Mouse (Mus musculus): ENCODE measurements around the gene Spag4. TPM values are rescaled to one million over a fixed set of nuclear protein-coding genes. Genes with fewer than 3 reads are reported as not detected.
A peak's percentile ranks its signal among the peaks of the same experiment; 100 is the strongest.

The Spag4 gene
- 4.7 and 6.0 TPM in 2 replicates for polyA plus RNA-seq (2014; fragmentation: Nextera tagmentation; extraction: Ambion mirVana)

- peaks cover 24% of the 10 kb centered on the region for H3K36me3 ChIP-seq (ENCODE audit: control insufficient read depth, insufficient read depth, low read length)
- H3K27me3 ChIP-seq (ENCODE audit: control insufficient read depth, insufficient read depth, low read length): no peaks in the 10 kb centered on the region
- H3K27ac ChIP-seq (replicated peaks; ENCODE audit: low read depth, low read length): peak within 1 kb of the TSS; percentile 85
- H3K9me3 ChIP-seq (ENCODE audit: control insufficient read depth, low read length): no peaks in the 10 kb centered on the region
- H3K4me1 ChIP-seq (ENCODE audit: control insufficient read depth, insufficient read depth, low read length): peaks cover 10% of the 10 kb centered on the region; the same call in 1 of the 2 replicates
- DNase-seq: peak; percentile 88
- peak within 1 kb of the TSS; percentile 94 for H3K4me2 ChIP-seq (ENCODE audit: low read length)
- under 1% methylated on average over 69 of the region's 81 CpGs for WGBS
- H3K9ac ChIP-seq (replicated peaks; ENCODE audit: low read length): peak within 1 kb of the TSS; percentile 80
- ATAC-seq (ENCODE audit: low FRiP score, low TSS enrichment): peak; percentile 87
- peak within 1 kb of the TSS; percentile 71 for H3K4me3 ChIP-seq (replicated peaks; ENCODE audit: low read depth, low read length)
Measured at GRCm38 (mm10) chr2:156065099-156066041, at the start of gene Spag4. Spag4 (plus strand) TSS chr2:156065175.

- no peaks in the 10 kb centered on the region for H3K9me3 ChIP-seq (ENCODE audit: control insufficient read depth, low read length)
- no peaks in the 10 kb centered on the region for H3K4me1 ChIP-seq (ENCODE audit: control insufficient read depth, insufficient read depth, low read length)
- 92% methylated on average over 3 of the region's 3 CpGs for WGBS
- peaks cover 73% of the 10 kb centered on the region for H3K36me3 ChIP-seq (ENCODE audit: control insufficient read depth, insufficient read depth, low read length)
- DNase-seq (no peak), ATAC-seq (ENCODE audit: low FRiP score, low TSS enrichment) (no peak)
- no peak overlapping the region for H3K27ac ChIP-seq (replicated peaks; ENCODE audit: low read depth, low read length)
- no peak overlapping the region for H3K9ac ChIP-seq (replicated peaks; ENCODE audit: low read length)
- no peak overlapping the region for H3K4me3 ChIP-seq (replicated peaks; ENCODE audit: low read depth, low read length)
- H3K27me3 ChIP-seq (ENCODE audit: control insufficient read depth, insufficient read depth, low read length): no peaks in the 10 kb centered on the region
- no peak overlapping the region for H3K4me2 ChIP-seq (ENCODE audit: low read length)
Measured at GRCm38 (mm10) chr2:156018106-156018505, 46.9 kb upstream of the Spag4 start.

DNA sequence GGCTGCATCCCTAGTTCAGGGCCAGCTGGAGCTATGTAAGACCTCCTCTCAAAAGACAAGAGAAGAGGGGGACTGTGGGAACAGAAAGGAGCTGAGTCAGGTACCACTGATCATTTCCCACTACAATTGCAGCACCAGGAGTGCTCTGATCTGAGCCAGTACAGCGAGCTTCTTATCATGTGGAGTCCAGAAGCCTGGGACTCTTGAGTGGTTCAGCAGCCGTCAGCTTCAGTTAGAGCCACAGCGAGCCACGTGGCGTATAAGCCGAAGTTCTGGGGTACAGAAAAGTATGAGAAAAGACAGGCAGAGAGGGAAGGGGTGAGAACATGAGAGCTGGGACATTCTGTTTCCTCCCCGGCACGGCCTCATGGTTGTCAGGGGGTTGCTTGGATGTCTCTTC is 43.8 kb upstream of the Spag4 start:
- DNase-seq (no peak), ATAC-seq (ENCODE audit: low FRiP score, low TSS enrichment) (no peak)
- 89% methylated on average over 8 of the region's 8 CpGs for WGBS
- Histone ChIP-seq H3K36me3 (ENCODE audit: control insufficient read depth, insufficient read depth, low read length) (peaks cover 42% of the 10 kb centered on the region), H3K4me2 (ENCODE audit: low read length) (no peak overlapping the region), H3K27ac (replicated peaks; ENCODE audit: low read depth, low read length) (no peak overlapping the region), H3K27me3 (ENCODE audit: control insufficient read depth, insufficient read depth, low read length) (no peaks in the 10 kb centered on the region), H3K4me1 (ENCODE audit: control insufficient read depth, insufficient read depth, low read length) (no peaks in the 10 kb centered on the region), H3K9ac (replicated peaks; ENCODE audit: low read length) (no peak overlapping the region), H3K4me3 (replicated peaks; ENCODE audit: low read depth, low read length) (no peak overlapping the region), H3K9me3 (ENCODE audit: control insufficient read depth, low read length) (no peaks in the 10 kb centered on the region)

DNA sequence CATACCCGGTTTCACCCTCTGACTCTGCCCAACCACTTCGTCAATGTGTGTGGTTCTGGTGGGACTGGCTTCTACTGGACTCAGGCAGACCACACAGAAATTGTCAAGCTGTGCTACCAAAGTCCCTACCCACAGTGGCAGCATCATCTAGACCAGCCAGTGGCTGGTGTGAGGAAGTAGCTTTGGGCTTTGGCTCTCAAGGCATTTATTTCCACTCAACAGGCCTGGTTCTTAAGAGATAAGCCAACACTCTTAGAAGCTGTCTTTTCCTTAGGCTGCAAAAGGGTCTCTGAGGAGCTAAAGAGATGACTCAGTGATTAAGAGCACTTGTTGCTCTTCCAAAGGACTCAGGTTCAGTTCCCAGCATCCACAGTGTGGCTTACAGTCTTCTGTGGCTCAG is 43.2 kb upstream of the Spag4 start:
- Histone ChIP-seq H3K9me3 (ENCODE audit: control insufficient read depth, low read length) (no peaks in the 10 kb centered on the region), H3K27ac (replicated peaks; ENCODE audit: low read depth, low read length) (no peak overlapping the region), H3K27me3 (ENCODE audit: control insufficient read depth, insufficient read depth, low read length) (no peaks in the 10 kb centered on the region), H3K36me3 (ENCODE audit: control insufficient read depth, insufficient read depth, low read length) (peaks cover 37% of the 10 kb centered on the region), H3K4me3 (replicated peaks; ENCODE audit: low read depth, low read length) (no peak overlapping the region), H3K4me2 (ENCODE audit: low read length) (no peak overlapping the region), H3K9ac (replicated peaks; ENCODE audit: low read length) (no peak overlapping the region), H3K4me1 (ENCODE audit: control insufficient read depth, insufficient read depth, low read length) (no peaks in the 10 kb centered on the region)
- ATAC-seq (ENCODE audit: low FRiP score, low TSS enrichment): no peak
- no peak for DNase-seq
- WGBS: 92% methylated on average over 2 of the region's 2 CpGs

DNA sequence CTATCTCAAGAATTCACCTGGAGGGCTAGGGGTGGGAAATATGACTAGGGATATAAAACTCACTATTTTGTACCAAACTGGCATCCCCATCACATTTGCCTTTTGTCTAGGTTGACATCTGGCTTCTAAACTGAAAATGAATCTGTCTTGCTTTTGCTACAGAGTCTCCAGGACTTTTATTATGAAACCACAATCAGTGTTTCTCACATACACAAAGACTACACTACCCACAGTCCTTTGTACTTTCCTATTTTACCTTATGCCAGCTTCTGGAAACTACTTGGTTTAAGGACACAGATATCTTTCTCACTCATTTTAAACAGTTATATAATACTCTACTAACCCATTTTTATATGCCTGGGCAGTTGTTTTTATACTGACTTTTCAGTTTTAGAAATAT is 39.5 kb upstream of the Spag4 start:
- Histone ChIP-seq H3K27ac (replicated peaks; ENCODE audit: low read depth, low read length) (no peak overlapping the region), H3K27me3 (ENCODE audit: control insufficient read depth, insufficient read depth, low read length) (no peaks in the 10 kb centered on the region), H3K4me3 (replicated peaks; ENCODE audit: low read depth, low read length) (no peak overlapping the region), H3K36me3 (ENCODE audit: control insufficient read depth, insufficient read depth, low read length) (0 out of 2 replicates have a peak, but pooled peaks cover 2% of the 10 kb centered on the region), H3K4me2 (ENCODE audit: low read length) (no peak overlapping the region), H3K9me3 (ENCODE audit: control insufficient read depth, low read length) (no peaks in the 10 kb centered on the region), H3K4me1 (ENCODE audit: control insufficient read depth, insufficient read depth, low read length) (no peaks in the 10 kb centered on the region), H3K9ac (replicated peaks; ENCODE audit: low read length) (no peak overlapping the region)
- DNase-seq (peak; percentile 13), ATAC-seq (ENCODE audit: low FRiP score, low TSS enrichment) (no peak)

- Histone ChIP-seq H3K4me1 (ENCODE audit: control insufficient read depth, insufficient read depth, low read length) (no peaks in the 10 kb centered on the region), H3K4me2 (ENCODE audit: low read length) (no peak overlapping the region), H3K9ac (replicated peaks; ENCODE audit: low read length) (no peak overlapping the region), H3K27me3 (ENCODE audit: control insufficient read depth, insufficient read depth, low read length) (no peaks in the 10 kb centered on the region), H3K9me3 (ENCODE audit: control insufficient read depth, low read length) (no peaks in the 10 kb centered on the region), H3K4me3 (replicated peaks; ENCODE audit: low read depth, low read length) (no peak overlapping the region), H3K36me3 (ENCODE audit: control insufficient read depth, insufficient read depth, low read length) (no peaks in the 10 kb centered on the region), H3K27ac (replicated peaks; ENCODE audit: low read depth, low read length) (no peak overlapping the region)
- WGBS: 92% methylated on average over 3 of the region's 3 CpGs
- ATAC-seq (ENCODE audit: low FRiP score, low TSS enrichment) (no peak), DNase-seq (no peak)
Measured at GRCm38 (mm10) chr2:156039390-156039789, 25.6 kb upstream of the Spag4 start.

DNA sequence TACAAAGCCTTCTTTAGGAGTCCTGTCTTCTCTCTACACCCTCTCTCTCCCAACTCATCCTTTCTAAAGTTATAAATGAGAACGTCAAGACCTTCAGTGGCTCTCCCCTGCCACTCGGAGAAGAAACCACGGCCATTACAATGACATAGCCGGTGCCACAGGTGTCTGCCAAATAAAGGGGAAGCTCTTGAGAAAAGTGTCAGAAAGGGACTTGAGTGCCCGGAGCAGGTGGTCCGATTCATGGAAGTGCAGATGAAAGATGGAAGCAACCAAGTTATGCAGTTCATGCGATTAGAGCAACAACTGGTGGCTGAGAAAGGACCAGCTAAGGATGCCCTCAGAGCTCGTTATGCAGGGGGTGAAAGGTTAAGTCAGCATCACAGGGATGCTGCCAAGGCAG is 22.1 kb upstream of the Spag4 start:
- no peak for ATAC-seq (ENCODE audit: low FRiP score, low TSS enrichment)
- Histone ChIP-seq H3K9ac (replicated peaks; ENCODE audit: low read length) (no peak overlapping the region), H3K4me2 (ENCODE audit: low read length) (no peak overlapping the region), H3K9me3 (ENCODE audit: control insufficient read depth, low read length) (no peaks in the 10 kb centered on the region), H3K36me3 (ENCODE audit: control insufficient read depth, insufficient read depth, low read length) (no peaks in the 10 kb centered on the region), H3K4me1 (ENCODE audit: control insufficient read depth, insufficient read depth, low read length) (no peaks in the 10 kb centered on the region), H3K27me3 (ENCODE audit: control insufficient read depth, insufficient read depth, low read length) (no peaks in the 10 kb centered on the region), H3K4me3 (replicated peaks; ENCODE audit: low read depth, low read length) (no peak overlapping the region), H3K27ac (replicated peaks; ENCODE audit: low read depth, low read length) (no peak overlapping the region)
- no peak for DNase-seq
- 87% methylated on average over 8 of the region's 8 CpGs for WGBS

- Histone ChIP-seq H3K36me3 (ENCODE audit: control insufficient read depth, insufficient read depth, low read length) (no peaks in the 10 kb centered on the region), H3K9ac (replicated peaks; ENCODE audit: low read length) (no peak overlapping the region), H3K4me2 (ENCODE audit: low read length) (no peak overlapping the region), H3K4me1 (ENCODE audit: control insufficient read depth, insufficient read depth, low read length) (no peaks in the 10 kb centered on the region), H3K27ac (replicated peaks; ENCODE audit: low read depth, low read length) (no peak overlapping the region), H3K4me3 (replicated peaks; ENCODE audit: low read depth, low read length) (no peak overlapping the region), H3K27me3 (ENCODE audit: control insufficient read depth, insufficient read depth, low read length) (no peaks in the 10 kb centered on the region), H3K9me3 (ENCODE audit: control insufficient read depth, low read length) (no peaks in the 10 kb centered on the region)
- DNase-seq (no peak), ATAC-seq (ENCODE audit: low FRiP score, low TSS enrichment) (no peak)
- WGBS: 6% methylated on average over 19 of the region's 19 CpGs
Measured at GRCm38 (mm10) chr2:156047929-156048328, 17.0 kb upstream of the Spag4 start.

- no peaks in the 10 kb centered on the region for H3K4me1 ChIP-seq (ENCODE audit: control insufficient read depth, insufficient read depth, low read length)
- 85% methylated on average over 9 of the region's 9 CpGs for WGBS
- H3K27ac ChIP-seq (replicated peaks; ENCODE audit: low read depth, low read length): no peak within 1 kb of the TSS
- DNase-seq (no peak), ATAC-seq (ENCODE audit: low FRiP score, low TSS enrichment) (no peak)
- H3K4me2 ChIP-seq (ENCODE audit: low read length): no peak within 1 kb of the TSS
- H3K9ac ChIP-seq (replicated peaks; ENCODE audit: low read length): no peak within 1 kb of the TSS
- H3K27me3 ChIP-seq (ENCODE audit: control insufficient read depth, insufficient read depth, low read length): no peaks in the 10 kb centered on the region
- no peaks in the 10 kb centered on the region for H3K9me3 ChIP-seq (ENCODE audit: control insufficient read depth, low read length)
- no peaks in the 10 kb centered on the region for H3K36me3 ChIP-seq (ENCODE audit: control insufficient read depth, insufficient read depth, low read length)
- H3K4me3 ChIP-seq (replicated peaks; ENCODE audit: low read depth, low read length): no peak within 1 kb of the TSS
Measured at GRCm38 (mm10) chr2:156052816-156053215, 12.2 kb upstream of the Spag4 start, which contains the start of gene Fer1l4. Fer1l4 (minus strand) TSS chr2:156052947.

All from midbrain, embryonic 14.5 days (tissue).